Mouse (Mus musculus): ENCODE results near the gene Lad1. TPM values are rescaled to one million over a fixed set of nuclear protein-coding genes. Genes with fewer than 3 reads are reported as not detected.

The Lad1 gene
- polyA plus RNA-seq, 1 experiment: 0.46 TPM

DNA sequence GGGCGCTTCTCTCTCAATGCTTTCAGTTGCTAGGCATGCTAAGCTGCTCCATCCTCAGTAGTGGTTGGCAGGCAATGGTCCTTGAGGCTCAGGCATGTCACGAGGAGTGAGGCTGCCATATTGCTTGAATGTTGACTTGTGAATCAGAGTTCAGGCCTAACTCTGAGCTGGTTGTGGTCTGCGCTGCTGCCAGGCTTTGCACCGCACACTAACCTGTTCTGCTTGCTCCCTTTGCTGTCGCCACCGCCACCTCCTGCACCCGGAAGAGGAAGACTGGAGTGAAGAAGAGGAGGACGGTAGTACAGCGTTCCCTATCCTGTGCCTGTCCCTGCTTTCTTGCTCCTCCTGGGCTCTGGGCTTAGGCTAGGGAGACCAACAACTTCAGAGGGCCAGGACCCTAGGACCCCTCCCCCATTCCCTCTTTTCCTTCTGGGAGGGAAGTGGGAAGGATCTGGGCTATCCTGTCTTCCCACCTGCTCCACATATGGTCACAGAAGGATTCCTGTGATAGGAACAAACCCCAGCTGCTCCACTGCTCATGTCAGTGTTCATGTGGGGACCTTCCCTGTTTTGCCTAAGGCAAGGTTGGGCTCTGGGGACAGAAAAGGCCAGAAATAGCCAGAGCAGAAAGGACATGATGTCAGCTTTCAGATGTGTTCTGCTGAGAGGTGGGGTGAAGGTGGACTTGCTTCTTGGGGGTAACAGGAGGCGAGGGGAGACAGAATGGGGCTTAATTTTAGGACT, 25.3 kb downstream of the Lad1 start:
- Histone ChIP-seq H3K27me3 (ENCODE audit: control insufficient read depth, insufficient read depth, insufficient read length) (no peaks in the 10 kb centered on the region), H3K79me2 (ENCODE audit: control insufficient read depth, insufficient read depth) (peaks cover 62% of the 10 kb centered on the region), H3K36me3 (ENCODE audit: control insufficient read depth, insufficient read depth) (peaks cover 36% of the 10 kb centered on the region), H3ac (ENCODE audit: control insufficient read depth, insufficient read length) (no peak overlapping the region), H3K4me2 (ENCODE audit: low read depth) (peak overlapping the region; percentile 89), H3K4me3 (peak overlapping the region; percentile 29)
- peak; percentile 62 for TF ChIP-seq POLR2AphosphoS2 (IDR thresholded peaks at IDR 0.05; ENCODE audit: insufficient read length, low read depth)
- peak in 2 of 3 experiments; percentile 37 to 71 for TF ChIP-seq MYOG (IDR thresholded peaks at IDR 0.05; ENCODE audit: control insufficient read depth in 1 of 3, insufficient read depth in 1 of 3, insufficient read length in 2 of 3, low read depth in 2 of 3)
- no peak for TF ChIP-seq REST (IDR thresholded peaks at IDR 0.05; ENCODE audit: insufficient read depth, insufficient read length)
- TF ChIP-seq POLR2A (IDR thresholded peaks at IDR 0.05; ENCODE audit: insufficient read length, low read depth): peak; percentile 42
- TF ChIP-seq MYOD1 (IDR thresholded peaks at IDR 0.05; ENCODE audit: control insufficient read depth in 1 of 3, insufficient read length in 2 of 3, low read depth in 2 of 3): peak in 2 of 3 experiments; percentile 16 to 75

DNA sequence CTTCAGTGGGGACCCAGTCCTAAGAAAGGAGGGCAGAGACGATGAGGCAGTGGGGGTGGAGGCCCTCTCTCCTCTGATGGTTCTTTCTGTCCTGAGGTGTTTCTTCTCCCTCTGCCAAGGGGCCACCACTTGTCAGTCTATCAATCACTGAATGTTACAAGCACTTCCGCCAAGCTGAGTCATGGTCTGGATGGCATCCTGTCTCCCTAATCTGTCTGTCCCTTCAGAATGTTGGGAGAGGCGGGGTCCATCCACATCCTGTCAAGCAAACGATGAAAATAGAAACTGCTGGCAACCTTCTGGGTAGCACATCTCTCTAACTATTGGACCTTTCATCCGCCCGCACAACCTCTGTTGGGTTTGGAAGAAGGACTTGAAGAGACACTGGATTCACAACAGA, 26.1 kb downstream of the Lad1 start:
- Histone ChIP-seq H3K79me2 (ENCODE audit: control insufficient read depth, insufficient read depth) (peaks cover 63% of the 10 kb centered on the region), H3ac (ENCODE audit: control insufficient read depth, insufficient read length) (no peak overlapping the region), H3K36me3 (ENCODE audit: control insufficient read depth, insufficient read depth) (peaks cover 42% of the 10 kb centered on the region), H3K4me2 (ENCODE audit: low read depth) (peak overlapping the region; percentile 89), H3K27me3 (ENCODE audit: control insufficient read depth, insufficient read depth, insufficient read length) (no peaks in the 10 kb centered on the region), H3K4me3 (peak overlapping the region; percentile 29)
- TF ChIP-seq SRF (IDR thresholded peaks at IDR 0.05; ENCODE audit: control insufficient read depth, insufficient read length, low read depth) (no peak), POLR2A (IDR thresholded peaks at IDR 0.05; ENCODE audit: insufficient read length, low read depth) (peak; percentile 45), MYOD1 (IDR thresholded peaks at IDR 0.05; ENCODE audit: control insufficient read depth in 1 of 3, insufficient read length in 2 of 3, low read depth in 2 of 3) (peak in 2 of 3 experiments; percentile 47 to 88)

DNA sequence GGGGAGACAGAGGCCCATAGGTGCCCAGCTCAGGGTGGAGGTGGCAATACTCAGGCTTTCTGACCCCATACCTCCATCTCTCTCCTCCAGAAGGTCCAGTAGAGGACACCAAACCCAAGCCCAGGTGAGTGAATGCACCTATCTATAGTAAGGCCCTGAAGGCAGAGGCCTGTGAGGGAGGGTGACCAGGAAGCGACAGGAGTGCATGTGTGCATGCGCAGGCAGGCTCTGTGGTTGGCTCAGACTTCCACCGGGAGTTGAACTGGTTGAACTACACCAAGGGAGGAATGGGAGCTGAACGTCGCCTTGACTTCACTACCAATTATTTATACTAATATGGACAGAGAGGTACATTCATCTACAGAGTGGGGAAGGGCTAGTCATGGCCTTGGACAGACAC, 28.2 kb downstream of the Lad1 start:
- Histone ChIP-seq H3K36me3 (ENCODE audit: control insufficient read depth, insufficient read depth) (peaks cover 39% of the 10 kb centered on the region), H3ac (ENCODE audit: control insufficient read depth, insufficient read length) (no peak overlapping the region), H3K4me3 (peak overlapping the region; percentile 29), H3K79me2 (ENCODE audit: control insufficient read depth, insufficient read depth) (peaks cover 72% of the 10 kb centered on the region), H3K27me3 (ENCODE audit: control insufficient read depth, insufficient read depth, insufficient read length) (no peaks in the 10 kb centered on the region), H3K4me2 (ENCODE audit: low read depth) (peak overlapping the region; percentile 89)
- peak; percentile 50 for TF ChIP-seq POLR2A (IDR thresholded peaks at IDR 0.05; ENCODE audit: insufficient read length, low read depth)
- TF ChIP-seq POLR2AphosphoS2 (IDR thresholded peaks at IDR 0.05; ENCODE audit: insufficient read length, low read depth): peak; percentile 53
- TF ChIP-seq TCF3 (IDR thresholded peaks at IDR 0.05; ENCODE audit: insufficient read length, low read depth): no peak

DNA sequence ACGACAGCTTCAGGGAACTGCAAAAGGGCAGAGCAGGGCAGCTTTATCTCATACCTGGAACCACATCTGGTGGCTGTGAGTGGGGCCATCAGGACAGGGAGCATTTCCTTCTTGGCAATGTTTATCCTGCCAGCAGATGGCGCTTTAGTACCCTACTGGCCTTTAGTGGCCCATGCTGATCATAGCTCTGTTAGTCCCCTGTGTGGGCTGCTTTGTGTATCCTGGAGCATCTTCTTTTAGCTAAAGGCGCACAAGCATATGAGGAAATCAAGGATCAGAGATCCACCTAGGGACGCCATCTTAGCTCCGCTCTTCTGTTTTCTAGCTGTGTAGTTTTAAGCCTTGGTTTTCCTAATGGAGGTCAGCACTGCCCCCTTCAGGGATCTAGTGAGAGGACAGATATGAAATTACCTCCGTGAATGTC, 28.8 kb downstream of the Lad1 start:
- H3K4me3 ChIP-seq: peak overlapping the region; percentile 29
- H3K27me3 ChIP-seq (ENCODE audit: control insufficient read depth, insufficient read depth, insufficient read length): no peaks in the 10 kb centered on the region
- H3K36me3 ChIP-seq (ENCODE audit: control insufficient read depth, insufficient read depth): peaks cover 44% of the 10 kb centered on the region
- H3K4me2 ChIP-seq (ENCODE audit: low read depth): peak overlapping the region; percentile 89
- TF ChIP-seq USF1 (IDR thresholded peaks at IDR 0.05; ENCODE audit: low read depth): no peak
- no peak for TF ChIP-seq MYOD1 (IDR thresholded peaks at IDR 0.05; ENCODE audit: control insufficient read depth in 1 of 3, insufficient read length in 2 of 3, low read depth in 2 of 3)
- TF ChIP-seq POLR2AphosphoS2 (IDR thresholded peaks at IDR 0.05; ENCODE audit: insufficient read length, low read depth): peak; percentile 71
- no peak for TF ChIP-seq TCF3 (IDR thresholded peaks at IDR 0.05; ENCODE audit: insufficient read length, low read depth)
- TF ChIP-seq POLR2A (IDR thresholded peaks at IDR 0.05; ENCODE audit: insufficient read length, low read depth): peak; percentile 36
- H3ac ChIP-seq (ENCODE audit: control insufficient read depth, insufficient read length): no peak overlapping the region
- H3K79me2 ChIP-seq (ENCODE audit: control insufficient read depth, insufficient read depth): peaks cover 75% of the 10 kb centered on the region

DNA sequence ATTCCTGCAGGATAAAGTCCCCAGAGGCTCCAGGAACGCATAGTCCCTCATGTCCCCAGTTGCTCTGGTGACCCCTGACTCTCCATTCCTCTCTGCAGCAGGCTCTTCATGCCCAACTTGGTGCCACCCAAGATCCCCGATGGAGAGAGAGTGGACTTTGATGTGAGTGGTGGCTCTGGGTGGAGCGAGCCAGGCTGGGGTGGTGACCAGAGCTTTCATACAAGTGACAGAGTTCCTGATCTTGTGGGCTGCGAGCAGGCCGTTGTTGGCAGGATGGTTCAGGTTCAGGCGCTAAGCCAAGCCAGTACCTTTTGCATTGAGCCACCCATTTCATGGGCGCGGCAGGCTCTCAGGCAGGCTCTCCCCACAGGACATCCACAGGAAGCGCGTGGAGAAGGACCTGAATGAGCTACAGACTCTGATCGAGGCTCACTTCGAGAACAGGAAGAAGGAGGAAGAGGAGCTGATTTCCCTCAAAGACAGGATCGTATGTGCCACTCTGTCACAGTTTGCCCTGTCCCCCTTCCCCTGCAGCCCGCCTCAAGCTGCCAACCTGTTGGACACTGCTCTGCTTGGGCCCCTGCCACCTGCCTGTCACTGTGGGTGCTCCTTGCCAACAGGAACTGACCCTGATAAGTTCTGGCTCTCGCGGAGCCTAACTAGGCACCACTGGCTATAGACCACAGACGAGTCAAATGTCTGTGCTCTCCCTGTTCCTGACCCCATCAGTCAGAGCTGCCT, 29.4 kb downstream of the Lad1 start:
- H3K27me3 ChIP-seq (ENCODE audit: control insufficient read depth, insufficient read depth, insufficient read length): no peaks in the 10 kb centered on the region
- TF ChIP-seq MAX (IDR thresholded peaks at IDR 0.05; ENCODE audit: low read depth) (no peak), POLR2AphosphoS2 (IDR thresholded peaks at IDR 0.05; ENCODE audit: insufficient read length, low read depth) (peak; percentile 68), POLR2A (IDR thresholded peaks at IDR 0.05; ENCODE audit: insufficient read length, low read depth) (peak; percentile 52)
- H3K4me2 ChIP-seq (ENCODE audit: low read depth): peak overlapping the region; percentile 89
- H3K4me3 ChIP-seq: peak overlapping the region; percentile 29
- H3K36me3 ChIP-seq (ENCODE audit: control insufficient read depth, insufficient read depth): peaks cover 48% of the 10 kb centered on the region
- peak overlapping the region; percentile 17 for H3ac ChIP-seq (ENCODE audit: control insufficient read depth, insufficient read length)
- H3K79me2 ChIP-seq (ENCODE audit: control insufficient read depth, insufficient read depth): peaks cover 70% of the 10 kb centered on the region
